Mouse (Mus musculus) bone marrow macrophage, adult 2 months (primary cell): ENCODE data around the gene Neurl2.

ENCODE experiments used
- CTCF ChIP-seq: IDR thresholded peaks from 2 replicates; pipeline ENCODE4 v1.5.1; 2012; ENCODE audit warnings: low read depth, mild to moderate bottlenecking, low read length, moderate library complexity
- POLR2A ChIP-seq: IDR thresholded peaks from 2 replicates; pipeline ENCODE4 v1.6.1; 2012; ENCODE audit warnings: mild to moderate bottlenecking, low read depth, low read length, borderline replicate concordance

DNA sequence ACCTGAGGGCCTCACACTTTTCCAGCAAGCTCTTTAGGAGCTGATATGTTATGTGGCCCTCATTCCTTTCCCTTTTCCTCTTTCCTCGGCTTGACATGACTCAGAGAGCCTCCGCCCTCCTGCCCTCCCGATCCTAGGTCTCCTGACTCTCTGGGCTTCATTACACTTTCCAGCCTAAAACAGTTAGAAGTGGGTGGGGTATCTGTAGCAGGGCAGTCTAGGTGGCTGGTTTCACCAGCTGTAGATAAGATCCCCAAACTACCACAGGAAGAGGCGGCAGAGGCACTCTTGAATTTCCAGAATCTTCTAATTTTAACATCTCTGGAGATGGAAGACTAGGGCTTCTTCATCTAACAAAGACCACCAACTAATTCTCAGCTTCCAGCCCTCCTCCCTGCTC is 31.3 kb upstream of the Neurl2 start:
- no peak for TF ChIP-seq POLR2A
- no peak; the same call in 1 of the 2 replicates for TF ChIP-seq CTCF
